In genomic region chr4:56914761-56915160, GRCm38 (mm10) we compare ENCODE assay signal across 24 mouse cellular contexts. TPM values are rescaled to one million over a fixed set of nuclear protein-coding genes. Genes with fewer than 3 reads are reported as not detected.
A peak's percentile ranks its signal among the peaks of the same experiment; 100 is the strongest.
DNase-seq lines count a peak whose midpoint lies in the region; ATAC-seq and TF ChIP-seq lines count a peak whose summit lies in the region.
"Had no signal": no experiment of that assay in that cellular context is flagged by ENCODE, and none has a peak within 500 bp of the region (broad histone marks: within the 10 kb centered on the region; RNA-seq: fewer than 3 reads in every experiment).

No protein-coding gene starts in this region.

- peaks cover under 1% of the 10 kb centered on the region for H3K36me3 ChIP-seq in embryonic facial prominence, embryonic 11.5 days (replicated peaks; ENCODE audit: control insufficient read depth, insufficient read depth, low read depth, low read length)
- H3K36me3 ChIP-seq in embryonic facial prominence, embryonic 10.5 days (replicated peaks), result peaks cover 82% of the 10 kb centered on the region
- H3K36me3 ChIP-seq in spleen, adult 2 months (ENCODE audit: control insufficient read depth, insufficient read depth, low read length), result peaks cover 8% of the 10 kb centered on the region; the same call in 1 of the 2 replicates
- peaks cover 63% of the 10 kb centered on the region for H3K36me3 ChIP-seq in embryonic facial prominence, embryonic 13.5 days

- H3K9me3 ChIP-seq in embryonic facial prominence, embryonic 11.5 days (replicated peaks; ENCODE audit: control insufficient read depth, low read length), result no peaks in the 10 kb centered on the region
- H3K9me3 ChIP-seq in embryonic facial prominence, embryonic 10.5 days, result no peaks in the 10 kb centered on the region
- H3K9me3 ChIP-seq in embryonic facial prominence, embryonic 13.5 days, result no peaks in the 10 kb centered on the region
- H3K9me3 ChIP-seq: forebrain, embryonic 13.5 days; heart, embryonic 10.5 days; hindbrain, embryonic 10.5 days; midbrain, embryonic 10.5 days had no signal

- no peak for ATAC-seq in embryonic facial prominence, embryonic 11.5 days (replicated peaks; ENCODE audit: insufficient number of reproducible peaks, low FRiP score, low TSS enrichment, low read depth)
- no peak for ATAC-seq in embryonic facial prominence, embryonic 13.5 days (ENCODE audit: insufficient number of reproducible peaks, insufficient read depth, low FRiP score, low TSS enrichment, low read depth)
- peak; percentile 44; the same call in 1 of the 2 replicates for ATAC-seq in neutrophil, adult 5-6 weeks (ENCODE audit: extremely low read depth, insufficient number of reproducible peaks, low FRiP score, poor library complexity, severe bottlenecking)
- ATAC-seq: forebrain, embryonic 13.5 days; hindbrain, embryonic 16.5 days; intestine, embryonic 16.5 days; midbrain, embryonic 16.5 days had no signal

- no peak for TF ChIP-seq POLR2A in spleen, adult 2 months (IDR thresholded peaks at IDR 0.05; ENCODE audit: low read depth, low read length)

- H3K4me1 ChIP-seq in embryonic facial prominence, embryonic 11.5 days (ENCODE audit: control insufficient read depth, insufficient read depth, low read length), result no peaks in the 10 kb centered on the region
- H3K4me1 ChIP-seq in embryonic facial prominence, embryonic 10.5 days, result peaks cover 7% of the 10 kb centered on the region; the same call in 1 of the 2 replicates
- peaks cover 12% of the 10 kb centered on the region; the same call in 1 of the 2 replicates for H3K4me1 ChIP-seq in spleen, adult 2 months (ENCODE audit: control insufficient read depth, insufficient read depth, insufficient read length)
- H3K4me1 ChIP-seq in embryonic facial prominence, embryonic 13.5 days, result peaks cover 14% of the 10 kb centered on the region
- H3K4me1 ChIP-seq: forebrain, embryonic 13.5 days; hindbrain, embryonic 10.5 days; midbrain, embryonic 10.5 days had no signal

- 0 out of 2 replicates have a peak overlapping the region, but pooled peaks have one; percentile 8 for H3K27ac ChIP-seq in embryonic facial prominence, embryonic 11.5 days (replicated peaks; ENCODE audit: low read depth, low read length)
- H3K27ac ChIP-seq in embryonic facial prominence, embryonic 10.5 days (replicated peaks), result no peak overlapping the region
- peak overlapping the region; percentile 96; the same call in 1 of the 2 replicates for H3K27ac ChIP-seq in spleen, adult 2 months (ENCODE audit: insufficient read depth, low read length)
- peak overlapping the region; percentile 58; the same call in 1 of the 2 replicates for H3K27ac ChIP-seq in embryonic facial prominence, embryonic 13.5 days
- H3K27ac ChIP-seq: forebrain, embryonic 13.5 days; gastrocnemius, adult 2 months; heart, embryonic 10.5 days; hindbrain, embryonic 10.5 days; midbrain, embryonic 10.5 days had no signal

- no peak overlapping the region for H3K9ac ChIP-seq in embryonic facial prominence, embryonic 11.5 days (replicated peaks; ENCODE audit: low read length)
- H3K9ac ChIP-seq in embryonic facial prominence, embryonic 13.5 days, result no peak overlapping the region
- H3K9ac ChIP-seq: forebrain, embryonic 13.5 days had no signal

- DNase-seq in embryonic facial prominence, embryonic 11.5 days (ENCODE audit: low spot score), result no peak
- DNase-seq in embryonic facial prominence, embryonic 10.5 days (ENCODE audit: low spot score), result no peak
- no peak for DNase-seq in spleen, adult 2 months (ENCODE audit: low read depth in 1 of 2, low spot score in 2 of 2)
- no peak for DNase-seq in spleen, postnatal 10 days (ENCODE audit: low spot score in 2 of 2)
- no peak for DNase-seq in layer of hippocampus, postnatal 25 days (ENCODE audit: extremely low spot score in 1 of 2, low spot score in 1 of 2)
- no peak for DNase-seq in cerebellum, postnatal 14 days
- DNase-seq: adrenal gland, postnatal 36 days; cerebellum, adult 11 months; cerebellum, adult 9-11 months; gastrocnemius, adult 2 months; kidney, postnatal 4 days; lung, adult 18-20 months; lung, postnatal 4 days; right cerebral cortex, adult 18-20 months had no signal

- WGBS in embryonic facial prominence, embryonic 11.5 days, result 95% methylated on average over 1 of the region's 1 CpGs
- WGBS in embryonic facial prominence, embryonic 10.5 days, result 95% methylated on average over 1 of the region's 1 CpGs
- WGBS in spleen, adult 2 months, result 81% methylated on average over 1 of the region's 1 CpGs
- 78% methylated on average over 1 of the region's 1 CpGs for WGBS in embryonic facial prominence, embryonic 13.5 days

- no peak overlapping the region for H3K4me3 ChIP-seq in embryonic facial prominence, embryonic 11.5 days (ENCODE audit: low read depth, low read length)
- no peak overlapping the region for H3K4me3 ChIP-seq in embryonic facial prominence, embryonic 10.5 days
- H3K4me3 ChIP-seq in spleen, adult 2 months (ENCODE audit: extremely low read depth, insufficient read depth, insufficient read length), result no peak overlapping the region
- H3K4me3 ChIP-seq in embryonic facial prominence, embryonic 13.5 days, result no peak overlapping the region
- H3K4me3 ChIP-seq: forebrain, embryonic 13.5 days; gastrocnemius, adult 2 months; heart, embryonic 10.5 days; hindbrain, embryonic 10.5 days; midbrain, embryonic 10.5 days; myocyte had no signal

- no peak for TF ChIP-seq CTCF in spleen, adult 2 months (IDR thresholded peaks at IDR 0.05; ENCODE audit: extremely low read depth, insufficient read depth, insufficient read length, insufficient replicate concordance)

- H3K27me3 ChIP-seq in embryonic facial prominence, embryonic 11.5 days (ENCODE audit: control insufficient read depth, insufficient read depth, low read length), result no peaks in the 10 kb centered on the region
- H3K27me3 ChIP-seq in embryonic facial prominence, embryonic 10.5 days (replicated peaks; ENCODE audit: low read depth, poor library complexity, severe bottlenecking), result no peaks in the 10 kb centered on the region
- H3K27me3 ChIP-seq in spleen, adult 2 months (ENCODE audit: control insufficient read depth, insufficient read depth, low read length), result no peaks in the 10 kb centered on the region
- H3K27me3 ChIP-seq in embryonic facial prominence, embryonic 13.5 days, result no peaks in the 10 kb centered on the region
- H3K27me3 ChIP-seq: forebrain, embryonic 13.5 days had no signal

- H3K4me2 ChIP-seq in embryonic facial prominence, embryonic 11.5 days (ENCODE audit: low read depth, low read length), result no peak overlapping the region
- no peak overlapping the region for H3K4me2 ChIP-seq in embryonic facial prominence, embryonic 13.5 days
- H3K4me2 ChIP-seq: forebrain, embryonic 13.5 days had no signal

RNA-seq across cellular contexts. Expression of gene Tmem245, which starts 32.5 kb away (rescaled TPM):
- 5.4 and 6.1 TPM in 2 replicates for polyA plus RNA-seq in embryonic facial prominence, embryonic 11.5 days (2014; fragmentation: Nextera tagmentation; extraction: Ambion mirVana)
- polyA plus RNA-seq in embryonic facial prominence, embryonic 10.5 days (2016; fragmentation: Nextera tagmentation; extraction: Ambion mirVana), result 14.2 and 14.9 TPM in 2 replicates
- 9.0 and 9.4 TPM in 2 replicates for polyA plus RNA-seq in spleen, adult 2 months (2012; rRNA removed)
- 9.9 and 11.2 TPM in 2 replicates for polyA plus RNA-seq in embryonic facial prominence, embryonic 13.5 days (2015; fragmentation: Nextera tagmentation; extraction: Ambion mirVana)
- 16.8 and 19.0 TPM in 2 replicates for total RNA-seq in neutrophil, adult 5-6 weeks (2017)
- 10 to 100 TPM; 29.8 to 31.0 TPM for total RNA-seq in layer of hippocampus, postnatal 25 days (2021)

RNA-seq across cellular contexts. Expression of gene Ctnnal1, which starts 49.8 kb away (rescaled TPM):
- polyA plus RNA-seq in embryonic facial prominence, embryonic 11.5 days (2014; fragmentation: Nextera tagmentation; extraction: Ambion mirVana), result 34.2 and 36.0 TPM in 2 replicates
- 37.1 and 39.4 TPM in 2 replicates for polyA plus RNA-seq in embryonic facial prominence, embryonic 10.5 days (2016; fragmentation: Nextera tagmentation; extraction: Ambion mirVana)
- polyA plus RNA-seq in spleen, adult 2 months (2012; rRNA removed), result 1.7 and 2.0 TPM in 2 replicates
- polyA plus RNA-seq in embryonic facial prominence, embryonic 13.5 days (2015; fragmentation: Nextera tagmentation; extraction: Ambion mirVana), result 27.7 and 29.0 TPM in 2 replicates
- 4.1 and 5.0 TPM in 2 replicates for total RNA-seq in neutrophil, adult 5-6 weeks (2017)
- total RNA-seq in layer of hippocampus, postnatal 25 days (2021), result 10 to 100 TPM in 1 of 2 experiments, 1 to 10 TPM in 1; 9.8 to 15.9 TPM
